Mouse (Mus musculus) hindbrain, embryonic 15.5 days (tissue): ENCODE measurements around the gene Dlgap1. TPM values are rescaled to one million over a fixed set of nuclear protein-coding genes. Genes with fewer than 3 reads are reported as not detected.

Experiments
- ATAC-seq: fragments of 200-750 bp; cut with Nextera tagmentation; 2 replicates; pipeline ENCODE4 v1.8.0; 2017; ENCODE audit warnings: low read depth, moderate number of reproducible peaks, moderate TSS enrichment; ENCODE audit not compliant: low FRiP score
- H3K27ac ChIP-seq: fragments of 300-500 bp; sonication (generic); replicated peaks from 2 replicates; pipeline ENCODE4 v1.5.1; 2015; ENCODE audit warnings: mild to moderate bottlenecking, inconsistent platforms
- H3K27me3 ChIP-seq: fragments of 300-500 bp; sonication (generic); 2 replicates; pipeline ENCODE4 v1.6.1; 2015; ENCODE audit warnings: control low read depth, inconsistent platforms
- H3K36me3 ChIP-seq: fragments of 300-500 bp; sonication (generic); 2 replicates; pipeline ENCODE4 v1.6.1; 2015; ENCODE audit warnings: control low read depth, inconsistent platforms
- H3K4me1 ChIP-seq: fragments of 300-500 bp; sonication (generic); replicated peaks from 2 replicates; pipeline ENCODE4 v1.6.1; 2015; ENCODE audit warnings: control low read depth, inconsistent platforms
- H3K4me2 ChIP-seq: fragments of 300-500 bp; sonication (generic); 2 replicates; pipeline ENCODE4 v1.6.1; 2015; ENCODE audit warnings: moderate library complexity, mild to moderate bottlenecking, inconsistent platforms
- H3K4me3 ChIP-seq: fragments of 300-500 bp; sonication (generic); 2 replicates; pipeline ENCODE4 v1.5.1; 2015; ENCODE audit warnings: mild to moderate bottlenecking, inconsistent platforms
- H3K9ac ChIP-seq: fragments of 300-500 bp; sonication (generic); 2 replicates; pipeline ENCODE4 v1.6.1; 2015; ENCODE audit warnings: inconsistent platforms
- H3K9me3 ChIP-seq: fragments of 300-500 bp; sonication (generic); 2 replicates; pipeline ENCODE4 v1.6.1; 2016; ENCODE audit warnings: control low read depth, inconsistent platforms
- whole genome bisulfite sequencing: fragments of 180-500 bp; shearing (Covaris S2); methylation state at CpG from one replicate; pipeline ENCODE4 v1.1.7; 2015; 5-methylcytosine and 5-hydroxymethylcytosine counted together
- polyA plus RNA-seq: library from polyadenylated mRNA; unstranded; fragments of >200 nt; fragmentation: Nextera tagmentation; extraction: Ambion mirVana; gene quantifications from 2 replicates; pipeline ENCODE4 v1.2.1, GENCODE M21; 2015

The Dlgap1 gene
- polyA plus RNA-seq, 1 experiment from 2014 or later, result 39.5 TPM

DNA sequence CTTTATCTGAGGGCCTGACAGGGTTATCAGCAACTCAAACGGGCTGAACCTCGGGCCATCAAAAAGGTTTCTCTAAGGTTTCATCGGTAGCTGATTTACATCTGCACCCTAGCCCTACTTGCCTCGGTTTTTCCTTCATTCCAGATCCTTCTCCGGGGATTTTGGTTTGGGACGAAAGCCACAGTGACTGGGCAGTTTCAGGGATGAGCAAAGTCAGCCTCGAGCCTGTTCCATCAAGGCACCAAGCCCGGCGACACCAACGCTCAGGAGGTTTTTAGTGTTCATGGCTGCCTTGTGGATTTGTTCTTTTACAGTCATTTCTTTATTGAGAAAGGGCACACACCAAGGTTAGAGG lies 779.6 kb downstream of the Dlgap1 start:
- H3K27ac ChIP-seq, result peak overlapping the region; percentile 35; the same call in 1 of the 2 replicates
- peak overlapping the region; percentile 51 for H3K4me2 ChIP-seq
- no peaks in the 10 kb centered on the region for H3K36me3 ChIP-seq
- H3K4me3 ChIP-seq, result no peak overlapping the region
- peaks cover 12% of the 10 kb centered on the region for H3K27me3 ChIP-seq
- WGBS, result 13% methylated on average over 10 of the region's 10 CpGs
- H3K9ac ChIP-seq, result no peak overlapping the region
- ATAC-seq, result no peak
- peaks cover 20% of the 10 kb centered on the region for H3K4me1 ChIP-seq
- H3K9me3 ChIP-seq, result no peaks in the 10 kb centered on the region

DNA sequence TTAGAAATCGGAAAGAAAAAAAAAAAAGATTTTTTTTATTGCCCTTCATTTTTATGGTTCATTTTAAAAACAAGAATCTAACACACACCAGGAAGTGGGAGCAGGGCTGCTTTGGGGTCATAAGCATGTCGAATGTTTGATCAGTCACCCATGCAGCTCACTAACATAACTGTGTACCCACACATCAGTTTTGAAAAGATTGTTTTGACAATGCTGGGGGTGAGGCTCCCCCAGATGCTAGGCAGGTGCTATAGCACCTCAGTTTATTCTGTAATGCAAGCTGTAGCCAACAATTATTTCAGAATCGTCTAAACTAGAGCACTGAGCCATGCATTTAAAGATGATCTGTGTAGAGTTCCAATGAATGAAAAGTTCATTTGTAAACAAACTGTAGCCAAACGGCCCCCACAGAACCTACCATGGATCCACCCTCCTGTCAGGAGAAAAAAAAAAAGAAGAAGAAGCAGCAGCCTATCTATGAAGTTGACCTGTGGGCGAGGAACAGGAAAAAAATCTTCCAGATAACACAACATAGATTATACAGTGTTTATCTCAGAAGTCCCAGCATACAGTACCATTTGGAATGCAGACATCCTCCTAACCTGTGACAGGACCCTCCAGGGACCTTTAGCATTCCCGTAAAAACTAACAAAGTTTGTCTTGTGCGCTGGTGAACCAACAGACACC lies 780.2 kb downstream of the Dlgap1 start:
- Histone ChIP-seq H3K9ac (no peak overlapping the region), H3K36me3 (no peaks in the 10 kb centered on the region), H3K4me3 (no peak overlapping the region), H3K4me1 (peaks cover 20% of the 10 kb centered on the region), H3K27ac (no peak overlapping the region), H3K27me3 (peaks cover 12% of the 10 kb centered on the region), H3K4me2 (no peak overlapping the region), H3K9me3 (no peaks in the 10 kb centered on the region)
- WGBS, result 51% methylated on average over 7 of the region's 7 CpGs
- no peak for ATAC-seq

DNA sequence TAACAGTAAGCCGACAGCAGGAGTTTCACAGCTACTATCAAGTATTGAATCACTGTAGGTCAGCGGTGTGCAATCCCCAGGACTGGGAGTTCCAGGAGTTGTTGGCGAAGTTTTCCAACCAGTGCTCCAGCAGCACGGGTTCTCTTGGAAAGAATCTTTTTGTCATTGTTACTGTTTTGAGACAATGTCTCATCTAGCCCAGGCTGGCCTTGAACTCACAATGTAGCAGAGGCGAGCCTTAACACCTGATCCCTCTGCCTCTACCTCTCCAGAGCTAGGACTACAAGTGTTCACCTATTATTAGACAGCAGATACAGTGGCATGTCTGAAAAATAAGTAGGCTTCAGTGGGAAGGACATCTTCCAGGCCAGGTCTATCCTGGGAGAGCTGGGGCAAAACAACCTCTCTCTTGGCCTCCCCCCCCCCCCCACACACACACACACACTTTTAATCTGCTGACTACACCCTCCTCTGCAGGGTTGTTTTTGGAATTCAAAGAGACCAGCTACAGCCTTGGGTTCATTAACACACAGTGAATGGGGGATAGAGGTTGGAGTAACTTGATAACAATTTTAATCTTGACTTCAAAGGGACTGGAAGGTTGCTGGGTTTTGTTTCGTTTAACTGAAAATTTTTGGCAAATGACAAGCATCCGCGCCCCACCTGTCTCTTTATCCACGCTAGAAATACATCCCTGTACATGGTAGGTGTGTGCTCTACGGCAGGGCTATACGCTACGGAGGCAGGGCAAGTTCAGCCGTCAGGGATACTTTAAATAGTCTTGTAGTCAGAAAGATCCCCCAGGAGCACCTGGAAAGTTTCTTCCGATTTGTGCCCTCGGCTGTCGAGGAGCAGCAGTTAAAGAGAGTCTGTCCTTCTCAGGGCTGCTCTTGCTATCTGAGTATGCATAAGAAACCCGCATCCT lies 781.6 kb downstream of the Dlgap1 start:
- no peaks in the 10 kb centered on the region for H3K9me3 ChIP-seq
- no peaks in the 10 kb centered on the region for H3K36me3 ChIP-seq
- peaks cover 12% of the 10 kb centered on the region for H3K27me3 ChIP-seq
- no peak overlapping the region for H3K9ac ChIP-seq
- peak overlapping the region; percentile 49 for H3K4me2 ChIP-seq
- WGBS, result 46% methylated on average over 17 of the region's 17 CpGs
- H3K4me3 ChIP-seq, result peak overlapping the region; percentile 28; the same call in 1 of the 2 replicates
- no peak for ATAC-seq
- H3K4me1 ChIP-seq, result peaks cover 28% of the 10 kb centered on the region
- H3K27ac ChIP-seq, result no peak overlapping the region

DNA sequence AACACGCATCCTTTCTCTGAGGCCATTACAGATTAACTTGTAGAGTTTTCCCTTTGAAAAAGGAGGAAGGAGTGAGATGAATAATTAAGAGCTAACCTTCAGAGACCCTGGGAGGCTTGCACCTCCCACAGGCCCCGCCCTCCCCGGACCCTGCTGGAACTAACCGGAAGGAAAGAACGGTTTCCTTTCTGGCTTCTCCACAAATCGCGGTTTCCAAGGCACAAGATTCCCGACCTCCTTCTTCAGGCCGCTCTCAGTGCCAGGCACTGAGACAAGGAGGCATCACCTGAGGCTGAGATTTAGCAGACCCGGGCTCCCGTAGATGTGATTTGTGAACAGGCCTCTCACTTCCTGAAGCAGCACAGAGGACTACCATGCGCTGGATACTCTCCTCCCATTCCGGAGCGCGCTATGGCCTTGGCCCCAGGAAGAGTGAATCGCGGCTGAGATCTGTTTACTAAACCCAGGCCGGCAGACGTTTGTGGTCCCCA lies 782.3 kb downstream of the Dlgap1 start:
- Histone ChIP-seq H3K27me3 (peaks cover 12% of the 10 kb centered on the region), H3K4me3 (peak overlapping the region; percentile 28), H3K27ac (no peak overlapping the region), H3K9me3 (no peaks in the 10 kb centered on the region), H3K4me2 (peak overlapping the region; percentile 49), H3K4me1 (peaks cover 33% of the 10 kb centered on the region), H3K36me3 (no peaks in the 10 kb centered on the region), H3K9ac (no peak overlapping the region)
- ATAC-seq, result no peak
- WGBS, result 7% methylated on average over 19 of the region's 19 CpGs

DNA sequence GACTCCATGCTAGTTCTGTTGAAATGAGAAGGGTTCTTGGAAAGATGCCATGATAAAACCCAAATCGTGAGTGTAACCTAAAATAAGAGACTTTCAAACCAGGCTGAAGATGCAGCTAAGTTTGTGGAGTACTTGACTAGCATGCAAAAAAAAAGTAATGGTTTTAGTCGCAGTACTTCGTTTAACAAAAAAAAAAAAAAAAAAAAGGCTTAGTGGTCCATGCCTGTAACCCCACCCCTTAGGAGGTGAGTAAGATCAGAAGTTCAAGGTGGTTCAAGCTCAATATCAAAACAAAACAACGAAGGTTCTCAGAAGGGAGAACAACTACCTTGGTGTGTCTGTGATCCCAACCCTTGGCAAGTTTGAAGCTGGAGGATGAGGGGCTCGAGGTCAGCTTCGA lies 782.8 kb downstream of the Dlgap1 start:
- H3K9ac ChIP-seq, result no peak overlapping the region
- no peak overlapping the region for H3K27ac ChIP-seq
- H3K36me3 ChIP-seq, result no peaks in the 10 kb centered on the region
- WGBS, result 57% methylated on average over 6 of the region's 6 CpGs
- ATAC-seq, result no peak
- H3K9me3 ChIP-seq, result no peaks in the 10 kb centered on the region
- H3K4me2 ChIP-seq, result peak overlapping the region; percentile 49
- H3K27me3 ChIP-seq, result peaks cover 12% of the 10 kb centered on the region
- H3K4me3 ChIP-seq, result no peak overlapping the region; the same call in 1 of the 2 replicates
- H3K4me1 ChIP-seq, result peaks cover 33% of the 10 kb centered on the region

DNA sequence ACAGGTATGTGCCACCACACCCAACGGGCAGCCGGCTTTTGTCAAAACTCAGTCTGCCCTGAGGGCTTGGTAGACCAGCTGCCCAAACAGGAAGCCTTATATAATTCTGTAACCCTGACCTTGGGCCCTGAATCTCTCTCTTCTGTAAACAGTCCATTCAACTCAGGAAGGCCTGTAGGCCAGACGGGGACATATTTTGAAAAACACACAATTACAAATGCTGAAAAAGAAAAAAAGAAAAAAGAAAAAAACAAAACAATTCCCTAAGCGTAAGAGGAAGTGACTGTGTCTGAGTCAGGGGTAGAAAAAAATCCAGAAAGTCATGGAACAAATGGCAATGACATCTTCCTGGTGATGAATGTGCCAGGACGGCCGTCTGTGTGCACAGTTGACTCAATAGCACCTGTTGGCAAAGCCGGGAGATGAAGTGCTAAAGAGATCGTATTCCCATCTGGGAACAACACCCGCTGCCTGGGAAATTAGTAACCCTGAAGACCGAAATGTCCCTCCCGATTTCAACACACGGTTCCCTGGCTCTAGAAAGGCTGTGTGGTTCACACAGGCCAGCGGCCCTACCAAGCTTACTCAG lies 784.7 kb downstream of the Dlgap1 start:
- WGBS, result 78% methylated on average over 13 of the region's 13 CpGs
- ATAC-seq, result no peak

DNA sequence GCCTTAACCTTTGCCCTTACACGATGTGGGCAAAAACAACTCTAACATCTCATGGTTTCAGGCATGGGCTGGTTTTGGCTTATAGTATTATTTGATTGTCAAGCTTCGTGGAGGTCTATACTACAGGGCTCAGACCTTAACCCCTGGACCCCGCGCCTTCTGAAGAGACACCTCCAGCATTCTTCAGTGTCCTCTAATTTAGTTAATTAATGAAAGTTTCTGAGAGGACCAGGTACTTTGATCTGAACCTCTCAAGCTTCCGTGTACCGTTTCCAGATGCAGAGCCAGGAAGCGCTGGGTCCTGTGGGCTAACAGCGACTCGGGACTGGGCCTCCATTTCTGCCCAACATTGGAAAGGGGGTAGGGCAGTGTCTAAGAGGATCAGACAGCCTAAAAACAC lies 785.2 kb downstream of the Dlgap1 start:
- no peak for ATAC-seq
- H3K27me3 ChIP-seq, result peaks cover 10% of the 10 kb centered on the region
- H3K27ac ChIP-seq, result no peak overlapping the region
- H3K4me1 ChIP-seq, result peaks cover 21% of the 10 kb centered on the region
- 87% methylated on average over 9 of the region's 9 CpGs for WGBS
- H3K4me2 ChIP-seq, result no peak overlapping the region
- no peaks in the 10 kb centered on the region for H3K36me3 ChIP-seq
- H3K9ac ChIP-seq, result no peak overlapping the region
- no peak overlapping the region for H3K4me3 ChIP-seq
- H3K9me3 ChIP-seq, result no peaks in the 10 kb centered on the region

More for the DNA sequence above, 784.7 kb downstream of the Dlgap1 start:
- Histone ChIP-seq H3K4me1 (peaks cover 21% of the 10 kb centered on the region), H3K4me3 (no peak overlapping the region), H3K9me3 (no peaks in the 10 kb centered on the region), H3K4me2 (no peak overlapping the region), H3K36me3 (no peaks in the 10 kb centered on the region), H3K27me3 (peaks cover 12% of the 10 kb centered on the region), H3K9ac (no peak overlapping the region), H3K27ac (no peak overlapping the region)

DNA sequence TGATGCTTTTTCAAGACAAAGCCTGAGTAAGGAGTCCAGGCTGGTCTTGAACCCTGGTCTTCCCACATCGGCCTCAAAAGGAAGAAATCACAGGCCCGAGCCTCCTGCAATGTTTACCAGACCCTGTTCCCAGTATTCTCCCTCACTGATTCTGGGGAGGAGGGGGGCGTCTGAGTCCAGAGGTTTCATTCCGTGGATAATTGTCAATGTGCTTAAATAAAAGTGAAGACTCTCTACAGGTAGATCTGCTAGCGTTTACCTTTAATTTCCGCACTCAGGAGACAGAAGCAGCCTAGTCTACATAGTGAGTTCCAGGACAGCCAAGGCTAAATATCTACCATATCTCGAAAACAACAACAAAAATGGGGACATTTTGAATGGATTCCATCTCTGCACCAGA lies 785.8 kb downstream of the Dlgap1 start:
- peak overlapping the region; percentile 63 for H3K4me2 ChIP-seq
- peaks cover 5% of the 10 kb centered on the region for H3K27me3 ChIP-seq
- H3K9ac ChIP-seq, result no peak overlapping the region
- H3K9me3 ChIP-seq, result no peaks in the 10 kb centered on the region
- H3K4me3 ChIP-seq, result peak overlapping the region; percentile 29; the same call in 1 of the 2 replicates
- H3K36me3 ChIP-seq, result no peaks in the 10 kb centered on the region
- 56% methylated on average over 7 of the region's 7 CpGs for WGBS
- ATAC-seq, result no peak
- H3K4me1 ChIP-seq, result peaks cover 21% of the 10 kb centered on the region
- H3K27ac ChIP-seq, result 0 out of 2 replicates have a peak overlapping the region, but pooled peaks have one; percentile 60

DNA sequence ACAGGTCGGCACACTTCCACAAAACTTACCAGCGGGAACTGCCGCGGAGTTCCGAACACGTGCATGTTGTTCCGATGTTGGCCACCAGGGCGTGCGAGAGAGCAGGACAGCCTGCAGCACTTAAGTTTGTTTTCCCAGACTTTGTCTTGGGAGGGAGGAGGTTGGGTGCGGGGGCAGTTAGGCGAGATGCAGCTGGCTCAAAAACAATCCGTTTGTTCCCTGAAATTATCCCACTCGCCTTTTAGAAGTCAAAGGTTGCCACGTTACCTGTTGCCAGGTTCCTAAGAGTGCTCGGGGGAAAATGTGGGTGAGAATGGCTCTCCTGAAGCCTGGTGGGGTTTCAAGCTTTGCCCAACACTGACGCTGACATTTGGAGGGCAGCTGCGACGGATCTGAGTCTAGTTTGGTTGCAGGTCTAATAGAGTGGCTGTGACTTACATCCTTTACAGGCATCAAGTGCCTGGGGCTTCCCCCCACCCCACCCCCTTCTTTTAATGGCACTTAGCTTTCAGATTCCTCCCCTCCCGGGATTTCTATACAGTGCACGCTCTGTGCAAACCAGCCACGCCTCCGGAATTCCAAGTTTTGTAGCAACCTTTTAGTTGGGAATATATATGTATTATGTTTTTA lies 786.3 kb downstream of the Dlgap1 start:
- H3K4me2 ChIP-seq, result peak overlapping the region; percentile 63
- H3K27ac ChIP-seq, result peak overlapping the region; percentile 60
- ATAC-seq, result peak; percentile 70
- H3K9ac ChIP-seq, result peak overlapping the region; percentile 29; the same call in 1 of the 2 replicates
- WGBS, result under 1% methylated on average over 22 of the region's 22 CpGs
- H3K4me1 ChIP-seq, result peaks cover 21% of the 10 kb centered on the region
- H3K27me3 ChIP-seq, result peaks cover 3% of the 10 kb centered on the region
- no peaks in the 10 kb centered on the region for H3K36me3 ChIP-seq
- peak overlapping the region; percentile 29 for H3K4me3 ChIP-seq
- no peaks in the 10 kb centered on the region for H3K9me3 ChIP-seq

DNA sequence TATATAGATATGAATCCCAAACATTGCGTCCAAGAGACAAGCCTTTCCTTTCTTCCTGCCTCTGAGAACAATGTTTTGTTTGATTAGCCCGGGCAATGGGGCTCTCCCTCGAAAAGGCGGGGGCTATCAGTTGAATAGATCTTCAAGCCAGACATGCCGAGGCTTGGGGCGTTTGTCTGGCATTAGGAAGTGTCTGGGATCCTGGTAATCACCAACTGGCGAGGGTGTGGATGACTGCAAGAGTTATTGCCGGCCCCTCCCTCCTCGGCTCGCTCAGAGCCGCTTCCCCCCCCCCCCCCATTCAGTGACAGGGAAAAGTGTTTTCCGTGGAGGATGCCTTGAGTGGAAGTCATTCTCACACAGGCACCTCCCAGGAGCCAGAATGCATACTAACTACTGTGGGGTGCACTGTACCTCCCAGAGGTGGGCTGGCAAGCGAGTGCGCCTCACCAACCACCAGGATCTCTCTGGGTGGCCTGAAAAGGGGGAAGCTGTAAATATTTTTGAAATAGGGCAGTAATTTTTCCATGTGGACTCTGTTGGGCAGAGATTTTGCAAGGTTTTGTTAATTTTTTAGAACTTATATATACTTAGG lies 786.9 kb downstream of the Dlgap1 start:
- peak overlapping the region; percentile 60; the same call in 1 of the 2 replicates for H3K27ac ChIP-seq
- H3K4me3 ChIP-seq, result peak overlapping the region; percentile 29
- 0 out of 2 replicates have a peak overlapping the region, but pooled peaks have one; percentile 29 for H3K9ac ChIP-seq
- H3K36me3 ChIP-seq, result no peaks in the 10 kb centered on the region
- peaks cover 20% of the 10 kb centered on the region for H3K4me1 ChIP-seq
- peak overlapping the region; percentile 63 for H3K4me2 ChIP-seq
- H3K9me3 ChIP-seq, result no peaks in the 10 kb centered on the region
- H3K27me3 ChIP-seq, result no peaks in the 10 kb centered on the region
- peak; percentile 53; the same call in 1 of the 2 replicates for ATAC-seq
- 9% methylated on average over 10 of the region's 14 CpGs for WGBS

DNA sequence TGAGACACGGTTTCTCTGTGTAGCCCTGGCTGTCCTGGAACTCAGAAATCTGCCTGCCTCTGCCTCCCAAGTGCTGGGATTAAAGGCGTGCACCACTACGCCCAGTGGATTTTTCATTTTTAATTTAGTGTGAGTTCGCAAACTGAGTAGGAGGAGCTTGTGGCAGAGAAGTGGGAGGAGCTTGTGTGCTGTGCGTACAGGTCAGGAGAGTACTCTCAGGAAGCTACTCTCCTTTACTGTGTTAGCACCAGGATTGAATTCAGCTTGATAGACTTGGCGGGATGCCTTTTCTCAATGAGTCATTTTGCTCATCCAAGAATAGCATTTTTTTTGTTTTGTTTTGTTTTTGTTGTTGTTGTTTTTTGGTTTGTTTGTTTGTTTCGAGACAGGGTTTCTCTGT lies 793.1 kb downstream of the Dlgap1 start:
- Histone ChIP-seq H3K36me3 (no peaks in the 10 kb centered on the region), H3K9me3 (no peaks in the 10 kb centered on the region), H3K4me3 (no peak overlapping the region), H3K27me3 (no peaks in the 10 kb centered on the region), H3K4me2 (no peak overlapping the region), H3K27ac (no peak overlapping the region), H3K9ac (no peak overlapping the region), H3K4me1 (no peaks in the 10 kb centered on the region)
- no peak for ATAC-seq
- WGBS, result 96% methylated on average over 7 of the region's 7 CpGs
